Mouse (Mus musculus) effector memory CD4-positive, alpha-beta T cell, adult 5 months (primary cell): ENCODE measurements around the gene Nat8f5. TPM values are rescaled to one million over a fixed set of nuclear protein-coding genes. Genes with fewer than 3 reads are reported as not detected.

Source experiments
- polyA plus RNA-seq: library from polyadenylated mRNA; unstranded; fragments of 100-300 nt; shearing (Covaris generic); gene quantifications from one replicate; pipeline ENCODE4 v1.2.1, GENCODE M21; 2017

Nat8f5 gene
- polyA plus RNA-seq: not detected

GRCm38 (mm10) chr6:85820837-85821236, at the start of gene Nat8f5, which contains the start of gene Nat8f6:
Gene Nat8f5, minus strand, starts transcription at chr6:85820972.
Gene Nat8f6, minus strand, starts transcription at chr6:85820954.

GRCm38 (mm10) chr6:85869006-85869405, 48.2 kb upstream of the Nat8f5 start, which contains the start of gene Nat8f2:
Gene Nat8f2, minus strand, starts transcription at chr6:85869158.

GRCm38 (mm10) chr6:85831796-85832321, 11.1 kb upstream of the Nat8f5 start, which contains the start of gene Nat8:
Gene Nat8, minus strand, starts transcription at chr6:85832082.

Other genes with a start within 250 kb of the Nat8f5 start
- gene Alms1, start 233.4 kb downstream of the Nat8f5 start, polyA plus RNA-seq: 1.6 TPM
- not detected for gene Nat8f7, start 107.8 kb downstream of the Nat8f5 start, polyA plus RNA-seq
- not detected for gene Nat8f3, start 55.2 kb downstream of the Nat8f5 start, polyA plus RNA-seq
- not detected for gene Nat8f6, start within 50 bp of the Nat8f5 start, polyA plus RNA-seq
- gene Nat8, start 11.1 kb upstream of the Nat8f5 start, polyA plus RNA-seq: not detected
- not detected for gene Nat8f2, start 48.2 kb upstream of the Nat8f5 start, polyA plus RNA-seq
- gene Nat8f4, start 83.9 kb upstream of the Nat8f5 start, polyA plus RNA-seq: 1.9 TPM
- gene Tprkb, start 90.9 kb upstream of the Nat8f5 start, polyA plus RNA-seq: 18.3 TPM
- 1.9 TPM for gene Nat8f1, start 94.7 kb upstream of the Nat8f5 start, polyA plus RNA-seq
- 215 TPM for gene Dusp11, start 140.7 kb upstream of the Nat8f5 start, polyA plus RNA-seq
- not detected for gene Figla, start 195.2 kb upstream of the Nat8f5 start, polyA plus RNA-seq
- not detected for gene Add2, start 207.7 kb upstream of the Nat8f5 start, polyA plus RNA-seq